Mouse (Mus musculus) thymus, postnatal 25 days (tissue): ENCODE results near the gene Rps15a.
A peak's percentile ranks its signal among the peaks of the same experiment; 100 is the strongest.

Experiments
- DNase-seq: peaks from one replicate; pipeline ENCODE4 v3.0.0; 2022

Rps15a gene

DNA sequence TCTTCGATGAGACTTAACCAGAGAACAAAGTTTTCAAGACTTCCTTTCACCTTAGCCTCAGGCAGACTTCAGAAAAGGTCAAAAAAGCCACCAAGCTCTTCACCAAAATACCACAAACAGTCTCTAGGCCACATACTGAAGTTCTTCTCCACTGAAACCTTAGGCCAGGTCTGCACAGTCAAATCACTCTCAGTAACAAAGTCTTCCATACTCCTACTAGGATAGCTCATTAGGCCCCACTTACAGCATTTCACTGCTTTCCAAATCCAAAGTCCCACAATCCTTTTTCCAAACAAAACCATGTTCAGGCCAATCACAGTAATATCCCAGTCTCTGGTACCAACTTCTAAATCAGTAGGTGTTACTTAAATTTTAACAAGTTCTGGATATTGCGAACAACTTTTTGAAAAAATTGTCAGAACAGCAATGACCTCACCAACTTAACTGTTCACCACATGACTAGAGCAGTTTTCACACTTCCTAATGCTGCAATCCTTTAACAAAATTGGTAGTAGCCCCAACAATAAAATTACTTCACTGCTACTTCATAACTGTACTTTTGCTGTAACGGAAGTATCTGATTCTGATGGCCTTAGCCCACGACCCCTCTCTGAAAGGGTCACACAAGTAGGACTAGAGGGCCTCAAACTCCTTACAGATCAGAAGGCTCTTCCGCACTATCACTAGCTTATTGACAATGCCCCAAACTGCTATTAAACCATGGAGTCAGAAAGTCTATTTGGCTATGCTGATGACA, 2.3 kb downstream of the Rps15a start:
- no peak for DNase-seq

- DNase-seq = no peak
Observed at GRCm38 (mm10) chr7:118111128-118111527, 4.9 kb downstream of the Rps15a start.

DNA sequence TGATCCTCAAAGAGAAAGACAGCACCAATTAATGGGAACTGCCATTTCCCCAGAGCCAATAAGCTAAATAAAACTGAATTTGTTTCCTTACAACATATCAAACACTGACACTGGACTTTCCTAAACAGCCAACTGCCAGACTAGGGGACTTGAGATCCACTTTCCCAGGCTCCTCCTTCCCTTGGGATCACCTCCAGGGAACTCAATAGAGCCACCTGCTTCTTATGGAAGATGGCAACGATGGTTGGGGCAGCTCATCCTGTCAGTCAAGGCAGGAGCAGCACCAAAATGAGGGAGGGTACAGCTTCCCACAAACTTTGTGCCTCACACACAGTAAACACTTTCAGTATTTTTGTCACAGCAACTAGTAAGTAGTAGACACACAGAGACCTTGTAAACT, 8.3 kb downstream of the Rps15a start:
- DNase-seq = no peak

DNA sequence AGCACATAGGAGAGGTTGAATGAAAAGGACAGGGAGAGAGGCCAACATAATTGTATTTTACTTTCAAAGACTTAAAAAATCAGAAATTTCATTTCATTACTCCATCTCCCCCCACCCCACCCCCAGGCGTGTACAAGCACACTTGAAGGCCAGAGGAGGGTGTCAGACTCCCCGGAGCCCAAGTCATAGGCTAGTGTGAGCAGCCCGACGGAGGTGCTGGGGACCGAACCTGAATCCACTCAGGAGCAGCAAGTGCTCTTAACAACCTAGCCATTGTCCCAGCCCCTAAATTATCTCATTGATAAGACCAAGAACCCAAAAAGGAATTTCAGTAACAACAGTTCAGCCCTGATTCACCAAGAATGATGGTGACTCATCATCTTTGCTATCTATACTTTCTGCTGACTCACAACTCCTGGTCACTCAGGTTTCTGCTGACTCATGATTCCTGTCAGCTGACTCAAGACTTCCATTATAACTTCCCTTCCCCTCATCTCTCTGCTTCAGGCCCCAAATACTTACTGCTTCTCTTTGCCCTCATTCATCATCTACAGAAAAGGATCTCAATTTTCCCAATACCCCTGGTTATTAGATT, 11.4 kb downstream of the Rps15a start:
- DNase-seq = no peak

DNA sequence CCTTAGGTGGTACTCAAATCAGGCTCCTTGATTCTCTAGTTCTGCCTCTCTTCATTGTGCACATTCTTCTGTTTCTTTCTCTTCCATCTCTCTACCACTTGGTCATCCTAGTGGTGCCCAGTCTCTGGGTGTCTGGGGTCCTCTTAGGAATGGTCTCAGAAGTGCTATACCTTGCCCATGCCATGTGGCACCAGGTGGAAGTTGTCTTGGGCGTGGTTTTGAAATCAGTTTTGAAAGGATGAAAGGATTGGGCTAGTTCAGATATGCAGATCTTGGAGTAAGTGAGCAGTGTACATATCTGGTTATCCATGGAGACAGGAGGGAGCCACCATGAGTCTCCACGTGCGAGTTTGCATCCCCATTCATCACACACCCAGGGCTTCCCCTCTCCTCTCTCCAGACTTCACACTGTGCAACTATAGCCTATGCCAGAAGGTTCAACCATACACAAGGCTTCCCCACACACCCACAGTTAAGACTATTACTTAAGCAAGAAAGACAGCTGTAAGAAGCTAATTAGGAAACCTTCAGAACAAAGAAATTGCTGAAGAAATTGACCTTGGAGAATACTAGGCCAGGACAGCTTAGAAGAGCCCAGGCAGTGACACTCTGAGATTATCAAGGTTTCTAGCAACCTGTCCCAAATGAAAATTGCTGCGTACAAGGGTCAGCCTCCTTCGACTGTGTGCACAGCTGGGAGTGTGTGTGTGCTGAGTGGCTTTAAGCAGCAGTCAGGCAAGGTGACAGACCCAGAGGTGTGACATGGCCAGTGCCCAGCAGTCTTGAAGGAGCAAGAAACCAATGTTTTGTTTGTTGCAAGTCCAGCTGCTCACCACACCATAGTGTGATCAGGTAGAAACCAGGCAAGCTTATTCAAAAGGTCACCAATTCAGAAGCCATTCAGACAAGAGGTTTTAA, 12.3 kb downstream of the Rps15a start:
- DNase-seq = no peak

DNA sequence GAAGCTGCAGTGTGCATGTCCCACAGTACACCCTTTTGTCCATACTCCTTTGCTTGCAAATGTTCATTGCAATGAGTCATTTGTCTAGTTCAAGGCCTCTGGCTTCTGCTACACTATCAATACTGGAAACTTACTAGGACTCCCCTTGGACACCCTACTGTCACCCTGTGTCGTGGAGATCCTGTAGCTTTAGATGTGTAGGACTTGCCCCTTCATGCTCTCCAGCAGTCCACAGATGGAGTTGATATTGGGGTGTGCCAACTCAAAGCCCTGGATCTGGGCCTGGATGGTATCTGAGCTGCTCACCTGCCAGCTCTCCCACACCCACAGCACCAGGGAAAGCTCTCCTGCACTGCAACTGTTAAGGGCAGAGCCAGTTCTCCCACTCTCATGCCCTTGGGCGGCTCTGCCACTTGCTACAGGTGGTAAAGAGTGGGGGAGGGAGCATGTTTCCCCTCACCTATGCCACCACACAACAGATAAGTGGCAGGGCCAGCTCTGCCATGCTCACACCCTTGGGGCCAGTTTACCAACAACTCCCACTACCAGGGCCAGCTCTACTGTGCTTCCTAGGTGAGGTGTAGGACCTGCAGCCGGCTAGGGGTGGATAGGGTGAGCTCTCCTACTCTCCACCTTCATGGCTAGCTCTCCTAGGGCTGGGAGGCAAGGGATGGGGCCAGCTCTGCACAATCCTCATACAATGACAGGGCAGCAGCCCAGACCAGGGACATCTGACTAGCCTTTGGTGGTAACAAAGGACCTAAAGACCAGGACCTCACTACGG, 13.1 kb downstream of the Rps15a start:
- no peak for DNase-seq

DNA sequence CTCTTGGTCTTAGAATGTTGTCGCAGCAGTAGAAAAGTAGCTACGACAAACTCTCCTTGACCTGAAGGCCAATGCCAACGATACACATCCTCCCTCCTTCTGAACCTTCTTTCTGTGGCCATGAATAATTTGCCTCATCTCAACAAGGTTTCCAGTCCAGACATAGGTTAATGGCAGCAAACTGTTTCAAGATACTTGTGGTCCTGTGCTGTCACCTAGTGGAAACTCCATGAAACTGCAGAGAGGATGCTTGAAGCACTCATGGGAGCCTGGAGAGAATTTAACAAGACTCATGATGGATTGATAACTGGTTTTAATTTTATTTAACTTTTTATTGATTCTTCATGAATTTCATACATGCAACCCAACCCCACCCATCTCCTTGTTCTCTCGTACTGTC, 13.8 kb downstream of the Rps15a start:
- peak; percentile 44 for DNase-seq

GRCm38 (mm10) chr7:118097615-118098014, 18.4 kb downstream of the Rps15a start:
- DNase-seq = no peak

- peak; percentile 21 for DNase-seq
Observed at GRCm38 (mm10) chr7:118079987-118080386, 36.0 kb downstream of the Rps15a start.

DNA sequence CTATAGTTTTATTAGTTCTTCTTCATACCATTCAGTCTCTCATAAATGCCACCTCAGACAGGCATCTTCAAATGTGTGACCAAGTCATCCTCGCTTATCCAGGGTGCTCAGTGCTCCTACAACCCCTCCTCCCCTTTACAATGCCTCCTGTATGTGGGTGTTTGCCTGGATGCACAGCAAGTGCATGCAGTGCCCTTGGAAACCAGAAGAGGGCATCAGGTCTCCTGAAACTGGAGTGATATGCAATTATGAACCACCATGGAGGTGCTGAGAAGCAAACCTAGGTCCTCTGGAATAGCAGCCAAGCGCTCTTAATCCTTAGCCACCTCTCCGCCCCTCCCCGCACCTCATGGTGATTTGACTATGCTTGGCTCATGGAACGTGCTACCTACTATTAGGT, 36.9 kb downstream of the Rps15a start:
- no peak for DNase-seq

DNA sequence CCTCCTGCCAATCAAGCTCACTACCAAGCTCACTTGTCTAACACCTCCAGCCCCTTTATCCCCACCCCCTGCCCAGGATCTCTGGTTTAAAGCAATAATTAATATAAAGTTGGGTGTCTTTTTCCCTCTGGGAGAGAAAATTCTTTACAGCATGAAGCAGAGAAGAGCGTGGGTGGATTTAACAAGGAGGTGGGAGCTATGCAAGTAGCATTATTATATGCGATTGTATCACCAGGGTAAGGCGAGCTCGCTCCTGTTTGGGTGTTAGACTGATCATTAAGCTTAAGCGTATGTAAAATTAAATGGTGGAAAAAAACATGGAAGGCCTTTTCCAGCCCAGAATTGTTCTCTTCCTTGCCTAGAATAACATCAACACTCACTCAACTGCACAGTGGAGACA, 48.7 kb downstream of the Rps15a start:
- DNase-seq = no peak

DNA sequence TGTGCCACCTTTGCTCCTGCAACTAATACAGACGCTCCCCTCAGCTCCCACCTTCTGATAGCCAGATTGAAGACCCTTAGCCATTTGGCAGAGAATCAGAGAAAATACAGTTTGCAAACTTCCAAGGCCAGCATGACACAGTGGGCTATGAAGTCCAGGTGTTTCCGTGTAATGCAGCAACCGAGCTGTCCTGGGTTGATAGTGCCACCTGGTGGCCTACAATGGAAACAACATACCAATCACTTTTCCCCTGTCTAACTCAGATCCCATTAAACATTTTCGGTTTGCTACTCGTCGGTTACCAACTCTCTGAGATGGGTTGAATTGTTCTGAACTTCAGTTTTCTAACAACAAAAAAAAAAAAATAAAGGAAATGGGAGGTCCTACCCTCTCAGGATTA, 59.7 kb downstream of the Rps15a start:
- DNase-seq = no peak
